Mouse (Mus musculus) retina, postnatal 7 days (tissue): ENCODE data around the gene Gm17728.
"Not testable (repeated sequence)": the region's sequence is repeated elsewhere in the genome, so short reads cannot be mapped to it uniquely, and the experiment has no call there.

ENCODE experiments used
- DNase-seq: peaks from one replicate; pipeline ENCODE4 v3.0.0-alpha.2; 2012; ENCODE audit warnings: low read depth, low spot score

Gene Gm17728

GRCm38 (mm10) chr17:9421760-9422159, at the start of gene Gm17728:
Gene Gm17728, plus strand, starts transcription at chr17:9422060.
- DNase-seq: not testable (repeated sequence)

DNA sequence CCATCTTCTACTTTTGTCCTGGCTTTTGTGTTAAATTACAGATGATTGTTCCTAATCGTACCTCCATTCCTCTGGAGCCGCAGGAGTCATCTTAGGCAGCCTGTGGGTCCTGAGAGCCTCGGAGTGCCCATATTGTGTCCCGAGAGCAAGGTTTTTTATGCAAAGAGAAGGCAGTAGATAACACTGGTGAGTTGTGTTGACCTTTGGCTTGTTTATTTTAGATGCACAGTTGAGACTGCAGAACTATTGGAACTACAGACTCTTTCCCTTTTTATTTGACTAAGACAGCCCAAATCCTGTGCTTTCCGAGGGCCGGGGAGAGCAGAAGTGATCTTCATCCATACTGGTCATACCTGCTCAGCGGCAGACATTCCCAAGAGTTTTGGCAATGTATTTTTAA, 24.4 kb upstream of the Gm17728 start:
- no peak for DNase-seq

- DNase-seq: no peak
These were observed 23.3 kb upstream of the Gm17728 start for GRCm38 (mm10) chr17:9398551-9398950.

DNA sequence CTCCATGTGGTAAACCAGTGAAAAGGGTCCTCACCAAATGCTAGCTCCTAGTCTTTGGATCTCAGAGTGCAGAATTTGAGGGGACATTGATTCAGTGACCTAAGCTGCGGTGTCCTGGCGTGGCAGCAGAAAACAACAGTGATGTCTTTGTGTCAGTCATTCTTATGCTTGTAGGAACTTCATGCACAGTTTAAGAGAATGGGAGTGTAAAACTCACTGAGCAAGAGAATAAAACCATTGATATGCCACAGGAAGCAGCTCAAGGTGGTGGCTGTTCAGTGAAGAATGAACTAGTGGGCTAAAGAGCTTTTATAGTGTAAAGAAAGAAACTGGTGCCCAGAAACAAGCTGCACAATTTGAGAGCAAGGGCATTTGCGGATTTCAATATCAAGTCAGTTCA, 17.9 kb upstream of the Gm17728 start:
- no peak for DNase-seq

- no peak for DNase-seq
These were observed 14.2 kb upstream of the Gm17728 start for GRCm38 (mm10) chr17:9407640-9408039.

DNA sequence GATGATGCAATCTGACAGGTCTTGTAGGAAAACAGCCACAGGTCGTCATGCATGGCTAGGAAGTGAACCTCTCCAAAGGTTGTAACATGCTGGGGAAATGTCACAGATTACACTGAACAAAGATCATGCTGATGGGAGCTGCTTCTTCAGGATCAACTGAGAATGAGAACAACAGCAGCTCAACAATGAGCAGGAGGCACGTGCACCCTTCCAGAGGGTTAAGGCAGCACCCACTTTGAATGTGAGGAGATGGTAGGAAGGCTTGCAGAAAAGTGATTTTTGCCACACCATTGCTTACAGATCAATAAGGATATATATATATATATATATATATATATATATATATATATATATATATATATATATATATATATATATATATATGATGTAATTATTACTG, 2.8 kb upstream of the Gm17728 start:
- DNase-seq: no peak

DNA sequence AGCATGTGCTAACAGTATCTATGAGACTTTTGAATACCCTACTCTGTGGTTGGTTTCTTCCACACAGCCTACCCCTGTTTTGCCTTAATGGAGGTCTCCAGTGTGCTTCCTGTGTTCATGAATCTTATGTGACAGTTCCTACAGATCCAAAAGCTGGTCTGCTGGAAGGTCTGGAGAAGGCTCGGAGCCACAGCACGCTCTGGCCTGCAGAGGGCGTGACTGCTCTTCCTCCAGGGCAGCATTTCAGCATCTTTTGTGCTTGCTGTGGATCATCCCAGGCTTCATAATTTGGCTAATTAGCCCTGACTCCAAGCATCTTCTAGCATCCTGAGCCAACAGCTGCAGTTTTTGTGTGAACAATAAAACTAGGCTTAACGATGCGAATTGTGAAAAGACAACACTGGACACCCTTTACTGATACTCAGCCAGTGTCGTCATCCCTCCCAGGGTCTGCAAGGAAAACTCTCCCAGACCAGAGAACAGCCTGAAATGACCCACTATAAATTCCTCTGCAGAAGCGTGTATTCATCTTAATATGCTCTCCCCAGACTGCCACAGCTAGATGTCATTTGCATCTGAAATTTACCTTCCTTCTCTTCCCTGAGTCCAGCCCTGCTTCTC, 6.6 kb downstream of the Gm17728 start:
- DNase-seq: peak; percentile 23

DNA sequence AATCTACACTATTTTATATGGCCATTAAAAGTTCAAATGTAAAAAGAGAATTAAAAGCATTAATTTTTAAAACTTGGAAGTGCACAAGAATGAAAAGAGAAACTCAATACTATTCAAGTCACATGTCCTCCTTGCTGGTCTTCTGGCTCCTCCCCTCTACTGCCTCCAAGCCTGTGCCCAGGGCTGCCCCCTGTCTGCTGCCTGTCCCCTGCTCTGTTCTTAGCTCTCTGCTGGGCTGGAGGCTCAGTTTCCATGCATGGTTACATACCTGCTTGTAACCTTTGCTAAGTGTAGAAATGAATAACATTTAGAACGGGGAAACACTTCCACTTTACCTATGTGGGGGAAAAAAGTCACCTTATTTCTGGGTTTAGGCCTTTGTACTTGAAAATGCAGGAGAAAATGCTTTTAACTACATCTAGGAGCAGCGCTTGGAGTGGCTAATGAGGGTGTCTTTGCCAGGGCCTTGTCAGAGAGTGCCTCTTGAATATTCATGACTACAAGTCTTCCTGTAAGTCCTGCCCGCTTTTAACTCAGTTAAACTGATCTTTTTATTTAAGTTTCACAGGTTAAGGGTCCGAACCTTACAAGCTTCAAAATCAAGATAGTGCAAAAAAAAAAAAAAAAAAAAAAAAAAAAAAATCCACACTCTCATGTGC, 18.3 kb downstream of the Gm17728 start:
- DNase-seq: no peak

- no peak for DNase-seq
These were observed 34.5 kb downstream of the Gm17728 start for GRCm38 (mm10) chr17:9456406-9456805.

DNA sequence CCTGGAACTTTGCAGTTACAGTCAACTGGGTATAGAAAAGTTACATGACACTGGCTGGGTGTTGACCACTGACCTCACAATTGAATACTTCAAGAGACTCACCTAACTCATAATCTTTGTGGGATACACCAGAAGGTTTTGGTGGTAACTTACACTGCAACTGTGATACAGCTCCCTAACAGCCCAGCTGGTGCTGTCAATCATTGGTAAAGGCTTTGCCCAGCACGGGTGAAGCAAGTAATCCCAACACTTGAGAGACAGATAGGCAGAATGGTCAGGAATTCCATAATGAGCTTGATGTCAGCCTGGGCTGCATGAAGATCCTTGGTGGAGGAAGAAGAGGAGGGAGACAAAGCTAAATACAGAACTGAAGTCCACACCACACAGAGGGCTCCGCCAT, 39.0 kb downstream of the Gm17728 start:
- no peak for DNase-seq
